In the genomic region with DNA sequence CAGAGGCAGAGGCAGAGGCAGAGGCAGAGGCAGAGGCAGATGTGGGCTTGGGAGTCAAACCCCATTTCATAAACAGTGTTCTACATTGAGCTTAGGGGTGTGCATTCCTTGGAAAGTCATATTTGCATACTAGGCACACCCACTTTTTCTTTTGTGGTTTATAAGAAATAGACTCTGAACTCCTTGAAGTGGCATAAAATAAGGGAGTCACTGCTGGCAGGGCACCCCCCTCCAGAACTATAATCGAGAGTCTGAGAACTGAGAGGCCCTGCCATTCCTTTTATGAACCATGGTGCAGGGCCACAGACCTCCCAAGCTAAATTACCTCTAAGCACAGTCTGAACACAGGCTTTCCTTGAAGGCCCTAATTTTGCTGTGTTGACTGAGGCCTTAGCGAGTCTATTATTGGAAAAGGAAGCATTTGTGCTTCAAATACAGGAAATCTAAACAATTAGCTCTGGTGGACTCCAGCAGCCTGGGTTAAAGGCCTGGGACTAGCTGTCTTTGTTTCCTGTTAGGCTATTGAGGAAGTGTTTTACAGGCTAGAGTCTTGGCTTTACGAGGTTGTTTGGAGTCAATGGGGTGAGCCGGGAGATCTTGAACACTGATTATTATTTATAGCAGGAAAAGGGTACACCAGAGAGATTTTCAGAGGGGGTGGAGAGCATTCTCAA, we compare ENCODE assay signal across 14 mouse cellular contexts. TPM values are rescaled to one million over a fixed set of nuclear protein-coding genes. Genes with fewer than 3 reads are reported as not detected.
DNase-seq lines count a peak whose midpoint lies in the region; ATAC-seq and TF ChIP-seq lines count a peak whose summit lies in the region.
"Had no signal": no experiment of that assay in that cellular context is flagged by ENCODE, and none has a peak within 500 bp of the region (broad histone marks: within the 10 kb centered on the region; RNA-seq: fewer than 3 reads in every experiment).

No protein-coding gene starts in this region.

- H3K79me2 ChIP-seq in macrophage (ENCODE audit: inconsistent target) = no peaks in the 10 kb centered on the region

- H3K4me3 ChIP-seq in gastrocnemius, adult 2 months = no peak overlapping the region
- H3K4me3 ChIP-seq in embryonic facial prominence, embryonic 15.5 days (replicated peaks) = no peak overlapping the region
- no peak overlapping the region for H3K4me3 ChIP-seq in kidney, embryonic 15.5 days (replicated peaks)
- no peak overlapping the region for H3K4me3 ChIP-seq in macrophage (ENCODE audit: inconsistent target)
- H3K4me3 ChIP-seq: forebrain, embryonic 12.5 days; liver, embryonic 13.5 days; midbrain, embryonic 10.5 days had no signal

- H3K4me1 ChIP-seq in embryonic facial prominence, embryonic 15.5 days = no peaks in the 10 kb centered on the region
- H3K4me1 ChIP-seq in kidney, embryonic 15.5 days = peaks cover 23% of the 10 kb centered on the region
- H3K4me1 ChIP-seq: forebrain, embryonic 12.5 days had no signal

- no peak overlapping the region for H3K4me2 ChIP-seq in embryonic facial prominence, embryonic 15.5 days (replicated peaks)
- H3K4me2 ChIP-seq in kidney, embryonic 15.5 days = no peak overlapping the region
- H3K4me2 ChIP-seq: forebrain, embryonic 12.5 days; liver, embryonic 13.5 days had no signal

- TF ChIP-seq CTCF in gastrocnemius, adult 2 months (IDR thresholded peaks at IDR 0.05) = no peak

- intact Hi-C loops in gastrocnemius, adult 2 months (cut with DNase I) = no loop called here

- no peaks in the 10 kb centered on the region for H3K27me3 ChIP-seq in embryonic facial prominence, embryonic 15.5 days
- H3K27me3 ChIP-seq in kidney, embryonic 15.5 days = peaks cover 31% of the 10 kb centered on the region
- H3K27me3 ChIP-seq: forebrain, embryonic 12.5 days; liver, embryonic 13.5 days had no signal

- ATAC-seq in embryonic facial prominence, embryonic 15.5 days (ENCODE audit: insufficient number of reproducible peaks, low FRiP score, low TSS enrichment, low read depth) = peak; percentile 57; the same call in 1 of the 2 replicates
- peak; percentile 66; the same call in 1 of the 2 replicates for ATAC-seq in kidney, embryonic 15.5 days (replicated peaks; ENCODE audit: low FRiP score)

- H3K9ac ChIP-seq in embryonic facial prominence, embryonic 15.5 days = no peak overlapping the region
- H3K9ac ChIP-seq in kidney, embryonic 15.5 days = no peak overlapping the region
- H3K9ac ChIP-seq: forebrain, embryonic 12.5 days; liver, embryonic 13.5 days had no signal

- H3K9me3 ChIP-seq in embryonic facial prominence, embryonic 15.5 days (replicated peaks) = no peaks in the 10 kb centered on the region
- H3K9me3 ChIP-seq in kidney, embryonic 15.5 days (replicated peaks) = no peaks in the 10 kb centered on the region
- H3K9me3 ChIP-seq: forebrain, embryonic 12.5 days; liver, embryonic 13.5 days; midbrain, embryonic 10.5 days had no signal

- no peak for DNase-seq in gastrocnemius, adult 2 months
- no peak for DNase-seq in gastrocnemius, postnatal 10 days
- no peak for DNase-seq in thymus, adult 18-20 months
- no peak for DNase-seq in retina, postnatal 1 day
- DNase-seq in layer of hippocampus, adult 18-20 months (ENCODE audit: low spot score in 2 of 2) = no peak
- DNase-seq: gastrocnemius, postnatal 25 days; heart, postnatal 14 days; liver, embryonic 13.5 days; right cerebral cortex, adult 18-20 months had no signal

- H3K27ac ChIP-seq in gastrocnemius, adult 2 months = 0 out of 2 replicates have a peak overlapping the region, but pooled peaks have one; percentile 16
- H3K27ac ChIP-seq in embryonic facial prominence, embryonic 15.5 days (replicated peaks) = no peak overlapping the region
- H3K27ac ChIP-seq in kidney, embryonic 15.5 days = peak overlapping the region; percentile 79
- peak overlapping the region; percentile 27 for H3K27ac ChIP-seq in macrophage
- H3K27ac ChIP-seq: forebrain, embryonic 12.5 days; liver, embryonic 13.5 days; midbrain, embryonic 10.5 days had no signal

- WGBS in embryonic facial prominence, embryonic 15.5 days = 33% methylated on average over 4 of the region's 4 CpGs
- 15% methylated on average over 4 of the region's 4 CpGs for WGBS in kidney, embryonic 15.5 days
- WGBS in macrophage (ENCODE audit: missing documents) = 16% methylated on average over 4 of the region's 4 CpGs

- H3K36me3 ChIP-seq in embryonic facial prominence, embryonic 15.5 days = no peaks in the 10 kb centered on the region
- no peaks in the 10 kb centered on the region for H3K36me3 ChIP-seq in kidney, embryonic 15.5 days
- H3K36me3 ChIP-seq in macrophage (ENCODE audit: inconsistent target) = no peaks in the 10 kb centered on the region
- H3K36me3 ChIP-seq: forebrain, embryonic 12.5 days; liver, embryonic 13.5 days; midbrain, embryonic 10.5 days had no signal

RNA-seq across cellular contexts. Expression of gene Dock7, which starts 31.3 kb away (rescaled TPM):
- total RNA-seq in gastrocnemius, adult 2 months (2021) = 1 to 10 TPM; 6.4 to 9.1 TPM
- total RNA-seq in gastrocnemius, postnatal 10 days (2021) = 10 to 100 TPM; 21.8 to 33.0 TPM
- polyA plus RNA-seq in embryonic facial prominence, embryonic 15.5 days (2015; fragmentation: Nextera tagmentation; extraction: Ambion mirVana) = 46.7 and 48.4 TPM in 2 replicates
- polyA plus RNA-seq in kidney, embryonic 15.5 days (2015; fragmentation: Nextera tagmentation; extraction: Ambion mirVana) = 55.4 and 60.1 TPM in 2 replicates
- total RNA-seq in macrophage (2018; cell fraction: chromatin; rRNA removed) = 100 to 1,000 TPM in 24 of 26 experiments, 10 to 100 TPM in 2; 62.4 to 302 (median 213) TPM
- total RNA-seq in macrophage (2018; cell fraction: cytosol; rRNA removed) = 10 to 100 TPM; 20.2 to 51.6 (median 35.4) TPM
- total RNA-seq in macrophage (2018; cell fraction: nucleus; rRNA removed) = 100 to 1,000 TPM in 12 of 26 experiments, 10 to 100 TPM in 14; 33.7 to 169 (median 93.1) TPM
- polyA plus RNA-seq in macrophage (2018) = 38.7 to 56.3 TPM (median 43.3 TPM) in 3 replicates
- total RNA-seq in layer of hippocampus, adult 18-20 months (2021) = 10 to 100 TPM; 25.7 to 29.6 TPM

RNA-seq across cellular contexts. Expression of gene Atg4c, which starts 41.7 kb away (rescaled TPM):
- total RNA-seq in gastrocnemius, adult 2 months (2021) = 1 to 10 TPM; 7.3 to 8.0 TPM
- 1 to 10 TPM; 6.8 to 7.5 TPM for total RNA-seq in gastrocnemius, postnatal 10 days (2021)
- 15.3 and 15.7 TPM in 2 replicates for polyA plus RNA-seq in embryonic facial prominence, embryonic 15.5 days (2015; fragmentation: Nextera tagmentation; extraction: Ambion mirVana)
- polyA plus RNA-seq in kidney, embryonic 15.5 days (2015; fragmentation: Nextera tagmentation; extraction: Ambion mirVana) = 13.4 and 14.1 TPM in 2 replicates
- 100 to 1,000 TPM in 1 of 26 experiments, 10 to 100 TPM in 25; 16.8 to 108 (median 54.2) TPM for total RNA-seq in macrophage (2018; cell fraction: chromatin; rRNA removed)
- total RNA-seq in macrophage (2018; cell fraction: cytosol; rRNA removed) = 10 to 100 TPM in 24 of 26 experiments, 1 to 10 TPM in 2; 8.4 to 27.0 (median 20.2) TPM
- total RNA-seq in macrophage (2018; cell fraction: nucleus; rRNA removed) = 10 to 100 TPM; 16.8 to 65.3 (median 36.8) TPM
- polyA plus RNA-seq in macrophage (2018) = 12.5 to 23.3 TPM (median 16.5 TPM) in 3 replicates
- total RNA-seq in layer of hippocampus, adult 18-20 months (2021) = 10 to 100 TPM; 38.1 to 39.3 TPM

Comparison
In these comparisons a context has a peak if more than half of its experiments do, and no peak if none do; other contexts are left out.
1. RNA of gene Atg4c, which starts 41.7 kb away (total RNA-seq): 38.1 to 39.3 TPM in layer of hippocampus, adult 18-20 months; 7.3 to 8.0 TPM in gastrocnemius, adult 2 months and 6.8 to 7.5 TPM in gastrocnemius, postnatal 10 days; every median in the first group is over 4 times any median in the second.